Mouse (Mus musculus): Measurements from ENCODE around the gene Adam20. TPM values are rescaled to one million over a fixed set of nuclear protein-coding genes. Genes with fewer than 3 reads are reported as not detected.
"Not testable (repeated sequence)": the region's sequence is repeated elsewhere in the genome, so short reads cannot be mapped to it uniquely, and the experiment has no call there.

Gene Adam20
- not detected in 2 replicates for polyA plus RNA-seq (2014; fragmentation: Nextera tagmentation; extraction: Ambion mirVana)

- H3K9ac ChIP-seq (replicated peaks; ENCODE audit: low read depth, low read length); H3K27me3 ChIP-seq (ENCODE audit: control insufficient read depth, insufficient read depth, low read length); H3K4me3 ChIP-seq (ENCODE audit: low read depth, low read length); H3K9me3 ChIP-seq (ENCODE audit: control insufficient read depth, low read depth, low read length); H3K4me2 ChIP-seq (replicated peaks; ENCODE audit: low read depth, low read length); ATAC-seq (ENCODE audit: insufficient number of reproducible peaks, insufficient read depth, low FRiP score, low read depth); H3K27ac ChIP-seq (ENCODE audit: low read length); H3K4me1 ChIP-seq (ENCODE audit: control insufficient read depth, insufficient read depth, low read length); H3K36me3 ChIP-seq (ENCODE audit: control insufficient read depth, insufficient read depth, low read length): not testable (repeated sequence)
- 77% methylated on average over 1 of the region's 1 CpGs for WGBS
Observed at GRCm38 (mm10) chr8:40792973-40793372, at the start of gene Adam20. Gene Adam20 (plus strand): TSS chr8:40793273.

GRCm38 (mm10) chr8:40751908-40752307, 41.2 kb upstream of the Adam20 start, which contains the start of gene Adam25:
Gene Adam25 (plus strand): TSS chr8:40752208.
- H3K36me3 ChIP-seq (ENCODE audit: control insufficient read depth, insufficient read depth, low read length); H3K4me2 ChIP-seq (replicated peaks; ENCODE audit: low read depth, low read length); H3K27ac ChIP-seq (ENCODE audit: low read length); H3K4me1 ChIP-seq (ENCODE audit: control insufficient read depth, insufficient read depth, low read length); H3K4me3 ChIP-seq (ENCODE audit: low read depth, low read length); H3K9me3 ChIP-seq (ENCODE audit: control insufficient read depth, low read depth, low read length); H3K27me3 ChIP-seq (ENCODE audit: control insufficient read depth, insufficient read depth, low read length); ATAC-seq (ENCODE audit: insufficient number of reproducible peaks, insufficient read depth, low FRiP score, low read depth); H3K9ac ChIP-seq (replicated peaks; ENCODE audit: low read depth, low read length): not testable (repeated sequence)
- 63% methylated on average over 1 of the region's 1 CpGs for WGBS

GRCm38 (mm10) chr8:40783320-40783719, 9.8 kb upstream of the Adam20 start:
- Histone ChIP-seq H3K36me3 (ENCODE audit: control insufficient read depth, insufficient read depth, low read length) (no peaks in the 10 kb centered on the region), H3K27me3 (ENCODE audit: control insufficient read depth, insufficient read depth, low read length) (no peaks in the 10 kb centered on the region), H3K9me3 (ENCODE audit: control insufficient read depth, low read depth, low read length) (no peaks in the 10 kb centered on the region), H3K4me2 (replicated peaks; ENCODE audit: low read depth, low read length) (no peak overlapping the region), H3K4me1 (ENCODE audit: control insufficient read depth, insufficient read depth, low read length) (no peaks in the 10 kb centered on the region), H3K9ac (replicated peaks; ENCODE audit: low read depth, low read length) (no peak overlapping the region), H3K4me3 (ENCODE audit: low read depth, low read length) (no peak overlapping the region), H3K27ac (ENCODE audit: low read length) (no peak overlapping the region)
- ATAC-seq (ENCODE audit: insufficient number of reproducible peaks, insufficient read depth, low FRiP score, low read depth) = no peak

- no peaks in the 10 kb centered on the region for H3K4me1 ChIP-seq (ENCODE audit: control insufficient read depth, insufficient read depth, low read length)
- 88% methylated on average over 2 of the region's 2 CpGs for WGBS
- peak; percentile 72; the same call in 1 of the 2 replicates for ATAC-seq (ENCODE audit: insufficient number of reproducible peaks, insufficient read depth, low FRiP score, low read depth)
Observed at GRCm38 (mm10) chr8:40803379-40804079, 10.5 kb downstream of the Adam20 start.

More at GRCm38 (mm10) chr8:40803379-40804079, 10.5 kb downstream of the Adam20 start:
- H3K9me3 ChIP-seq (ENCODE audit: control insufficient read depth, low read depth, low read length) = no peaks in the 10 kb centered on the region
- no peak overlapping the region for H3K4me2 ChIP-seq (replicated peaks; ENCODE audit: low read depth, low read length)
- H3K9ac ChIP-seq (replicated peaks; ENCODE audit: low read depth, low read length) = no peak overlapping the region
- H3K27me3 ChIP-seq (ENCODE audit: control insufficient read depth, insufficient read depth, low read length) = no peaks in the 10 kb centered on the region
- H3K4me3 ChIP-seq (ENCODE audit: low read depth, low read length) = no peak overlapping the region
- no peak overlapping the region for H3K27ac ChIP-seq (ENCODE audit: low read length)
- no peaks in the 10 kb centered on the region for H3K36me3 ChIP-seq (ENCODE audit: control insufficient read depth, insufficient read depth, low read length)

Other genes starting within 250 kb of the Adam20 start
- gene Adam24, start 118.2 kb upstream of the Adam20 start, polyA plus RNA-seq (2014; fragmentation: Nextera tagmentation; extraction: Ambion mirVana) = not detected in 2 replicates
- gene Adam25, start 41.1 kb upstream of the Adam20 start, polyA plus RNA-seq (2014; fragmentation: Nextera tagmentation; extraction: Ambion mirVana) = not detected in 2 replicates
- gene Adam39, start 29.7 kb downstream of the Adam20 start, polyA plus RNA-seq (2014; fragmentation: Nextera tagmentation; extraction: Ambion mirVana) = not detected in 2 replicates